Mouse (Mus musculus) CD4-positive helper T cell, adult 2 months (primary cell): ENCODE data around the gene 1700067P10Rik.

Experiments
- DNase-seq: peaks from one replicate; pipeline ENCODE4 v3.0.0-alpha.2; 2012; ENCODE audit warnings: low read depth, missing footprints, low spot score

Gene 1700067P10Rik

DNA sequence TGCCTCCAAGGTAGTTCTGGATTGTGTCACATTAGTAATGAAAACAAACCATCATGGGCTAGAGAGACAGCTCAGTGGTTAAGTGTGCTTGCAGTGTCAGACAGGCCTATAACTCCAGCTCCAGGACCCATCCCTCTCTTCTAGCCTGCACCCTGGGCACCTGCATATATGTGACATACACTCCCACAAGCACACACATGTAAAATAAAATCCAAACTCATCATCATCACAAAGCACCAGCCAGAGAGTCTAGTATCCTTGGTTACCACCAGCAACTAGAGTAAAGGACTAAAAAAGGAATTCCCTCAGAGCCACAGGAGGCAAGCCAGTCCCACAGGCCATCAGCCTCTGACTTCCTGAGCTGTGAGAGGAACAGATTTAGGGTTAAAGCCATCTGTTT lies at the start of gene 1700067P10Rik:
1700067P10Rik (plus strand) TSS at position 301 of the 400 bp plus-strand sequence.
- DNase-seq = no peak

DNA sequence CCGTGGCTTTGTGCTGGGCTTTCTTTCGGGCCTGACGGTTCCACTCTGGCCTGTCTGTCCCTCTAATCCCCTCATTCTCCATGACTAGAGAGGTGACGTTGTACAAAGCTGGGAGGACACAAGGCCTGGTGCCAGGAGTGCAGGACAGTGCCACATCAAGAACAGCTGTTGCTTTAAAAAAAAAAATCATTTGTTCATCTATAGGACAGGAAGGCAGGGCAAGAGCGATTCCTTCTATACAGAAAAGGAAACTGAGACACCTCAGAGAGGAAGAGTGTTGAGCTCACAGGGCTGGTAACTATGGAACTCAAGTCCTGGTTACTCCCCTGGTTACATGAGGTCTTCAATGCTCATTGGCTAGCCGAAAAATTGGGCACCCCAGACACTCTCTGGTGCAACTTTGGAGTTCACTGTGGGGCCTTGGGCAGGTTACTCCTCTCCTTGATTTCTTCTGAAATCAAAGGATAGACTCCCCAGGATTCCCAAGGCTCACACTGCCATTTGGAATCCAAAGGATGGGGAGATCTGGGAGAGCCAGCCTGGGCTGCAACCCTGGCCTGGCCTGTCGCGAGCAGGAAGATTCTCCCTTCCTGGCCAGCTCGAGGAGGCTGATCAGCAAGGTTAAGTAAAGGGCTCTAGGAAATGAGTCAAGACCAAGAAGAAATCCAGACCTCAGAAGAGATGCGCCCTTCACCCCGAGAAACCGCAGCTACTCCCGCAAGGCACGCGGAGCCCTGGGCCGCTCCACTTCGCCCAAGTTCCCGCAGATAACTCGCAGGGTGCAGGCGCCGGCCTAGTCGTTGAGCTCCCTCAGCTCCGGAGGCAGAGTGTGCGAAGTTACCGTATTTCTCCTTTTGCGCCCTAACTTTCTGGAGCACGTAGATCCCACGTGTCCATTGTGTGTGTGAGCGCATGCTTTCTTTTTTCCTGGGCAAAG lies 47.5 kb upstream of the 1700067P10Rik start:
- DNase-seq = peak; percentile 81

GRCm38 (mm10) chr17:48043154-48043880 lies 45.8 kb upstream of the 1700067P10Rik start:
- no peak for DNase-seq

DNA sequence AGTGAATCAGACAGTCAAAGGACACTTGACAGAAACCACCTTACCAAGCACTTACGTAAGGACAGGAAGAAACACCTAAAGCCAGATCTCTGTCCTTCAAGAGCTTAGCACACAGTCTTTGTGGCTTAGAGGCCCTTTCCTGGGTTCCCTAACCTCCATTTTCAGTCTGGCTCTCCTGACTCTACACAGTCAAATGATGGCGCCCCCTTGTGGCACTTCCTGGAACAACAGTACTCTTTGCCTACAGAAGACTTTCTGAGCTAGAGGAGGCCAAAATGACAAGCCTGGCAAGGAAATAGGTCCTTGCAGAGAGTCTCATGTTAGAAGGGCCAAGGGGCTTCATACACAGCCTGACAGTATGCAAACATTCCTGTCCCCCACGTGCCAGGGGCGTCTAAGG lies 43.5 kb upstream of the 1700067P10Rik start:
- DNase-seq = peak; percentile 76

DNA sequence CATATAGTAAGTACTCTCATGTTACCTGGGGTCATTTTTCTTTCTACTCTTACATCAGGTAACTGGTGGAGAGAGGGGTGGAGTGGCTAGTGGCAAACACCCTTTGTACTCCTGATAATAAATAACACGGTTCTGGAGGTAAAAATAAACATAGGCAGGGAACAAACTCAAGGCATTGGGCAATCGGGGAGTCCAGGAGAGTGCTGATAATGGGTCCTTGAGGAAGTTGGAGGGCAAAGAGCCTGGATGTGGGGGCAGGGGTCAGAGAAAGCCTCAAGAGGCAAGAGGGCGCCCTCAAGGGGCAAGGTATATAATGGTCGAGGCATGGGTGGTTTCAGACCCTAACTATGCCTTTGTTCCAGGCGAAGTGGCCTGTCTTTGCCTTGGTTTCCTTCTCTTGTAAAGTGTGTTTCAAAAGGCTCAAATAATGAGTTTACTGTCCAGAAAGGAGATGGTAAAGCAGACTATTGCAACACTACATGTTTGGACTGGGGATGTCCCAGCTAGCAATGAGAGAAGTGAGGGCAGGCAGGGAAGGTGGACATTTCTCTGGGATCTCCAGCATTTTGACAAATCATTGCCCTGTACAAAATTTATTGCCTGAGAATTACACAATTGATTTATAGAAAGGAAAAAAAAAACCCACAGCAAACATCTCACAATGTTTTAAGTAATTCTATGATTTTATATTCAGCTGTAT lies 37.3 kb upstream of the 1700067P10Rik start:
- DNase-seq = no peak

- no peak for DNase-seq
Measured at GRCm38 (mm10) chr17:48052338-48053067, 36.6 kb upstream of the 1700067P10Rik start.

DNA sequence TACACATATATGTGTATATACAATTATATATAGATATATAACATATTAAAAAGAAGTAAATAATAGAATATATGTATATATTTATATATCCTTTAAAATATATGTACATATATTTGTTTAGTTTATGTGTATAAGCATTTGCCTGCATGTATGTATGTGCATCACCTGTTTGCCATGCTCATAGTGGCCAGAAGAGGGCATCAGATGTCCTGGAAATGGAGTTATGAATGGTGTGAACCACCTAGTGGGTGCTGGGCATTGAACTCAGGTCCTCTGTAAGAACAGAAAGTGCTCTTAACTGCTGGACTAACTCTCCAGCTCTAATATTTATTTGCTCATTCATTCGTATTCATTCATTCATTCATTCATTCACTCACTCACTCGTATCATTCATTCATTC lies 35.5 kb upstream of the 1700067P10Rik start:
- no peak for DNase-seq

- no peak for DNase-seq
Measured at GRCm38 (mm10) chr17:48055076-48055816, 33.9 kb upstream of the 1700067P10Rik start.

DNA sequence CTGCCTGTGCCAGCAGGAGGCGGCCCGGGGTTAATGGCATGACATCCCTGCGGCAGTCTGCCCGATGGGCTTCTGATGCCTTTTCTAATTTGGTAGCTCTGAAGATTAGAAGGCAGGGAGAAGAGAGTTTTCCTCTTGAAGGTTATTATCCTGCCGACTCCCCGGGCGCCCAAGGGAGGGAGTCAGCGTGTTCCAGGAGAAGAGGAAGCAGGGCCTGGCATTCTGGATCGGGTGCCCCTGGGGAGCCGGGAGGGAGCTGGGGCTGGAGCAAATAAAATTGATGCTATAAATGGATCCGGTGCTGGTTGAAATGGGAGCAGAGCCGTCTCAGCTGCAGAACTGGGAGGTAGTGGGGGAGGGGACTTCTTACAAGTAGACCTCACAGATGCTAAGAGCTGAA lies 31.7 kb upstream of the 1700067P10Rik start:
- DNase-seq = no peak

DNA sequence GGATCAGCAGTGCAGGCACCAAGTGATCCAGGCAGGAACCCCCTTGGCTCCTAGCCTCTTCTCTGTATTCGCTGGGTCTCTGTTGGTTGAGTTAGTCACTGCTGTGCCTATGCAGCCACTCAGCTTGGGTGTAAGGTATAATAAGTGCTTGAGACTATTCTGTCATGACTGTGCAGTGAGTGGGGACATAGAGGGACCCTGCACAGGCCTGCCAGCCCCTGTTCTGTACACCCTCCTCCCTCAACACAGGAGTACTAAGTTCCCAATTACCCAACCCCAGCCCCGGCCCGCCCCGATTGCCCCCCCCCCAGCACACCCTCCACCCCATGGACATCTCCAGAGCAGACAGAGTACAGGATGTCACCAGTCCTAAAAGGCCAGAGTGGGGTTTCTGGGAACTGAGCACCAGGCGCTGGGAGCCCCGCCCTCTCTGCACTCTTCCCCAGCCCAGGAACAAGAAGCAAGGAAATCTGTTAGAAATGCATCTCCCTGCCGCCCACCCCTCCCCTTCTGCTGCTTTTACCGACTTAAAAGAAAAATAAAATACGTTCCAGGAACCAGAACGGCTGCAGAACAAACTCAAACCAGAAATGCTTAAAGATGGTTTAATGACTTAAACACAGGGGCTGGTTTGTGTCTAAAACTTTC lies 24.8 kb upstream of the 1700067P10Rik start:
- DNase-seq = no peak

GRCm38 (mm10) chr17:48065081-48065501 lies 24.0 kb upstream of the 1700067P10Rik start:
- no peak for DNase-seq

DNA sequence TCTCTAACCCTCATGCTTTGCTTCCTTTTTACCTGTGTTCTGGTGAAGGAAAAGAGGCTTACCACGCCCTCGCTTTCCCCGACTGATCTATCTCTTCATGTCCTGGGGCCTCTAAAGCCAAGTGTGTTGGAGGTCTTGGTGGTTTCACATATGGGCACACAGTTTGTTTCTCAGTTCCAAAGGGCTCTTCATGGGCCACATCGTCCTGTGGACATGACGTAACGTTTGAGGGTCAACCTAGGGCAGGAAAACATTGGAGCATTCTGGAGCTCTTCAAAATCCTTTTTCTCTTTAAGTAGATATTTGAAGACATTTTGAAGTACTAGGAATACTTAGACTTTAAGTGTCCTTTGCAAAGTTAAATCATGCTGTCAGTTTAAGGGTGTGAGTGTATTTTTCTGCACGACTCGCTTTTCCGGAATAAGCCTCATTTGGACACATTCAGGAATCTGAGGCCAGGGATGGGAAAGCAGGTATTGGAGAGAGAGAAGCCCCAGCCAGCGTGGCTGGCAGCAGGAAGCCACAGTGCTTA lies 22.0 kb upstream of the 1700067P10Rik start:
- no peak for DNase-seq

- DNase-seq = no peak
Measured at GRCm38 (mm10) chr17:48067729-48068128, 21.4 kb upstream of the 1700067P10Rik start.

GRCm38 (mm10) chr17:48080626-48081025 lies 8.5 kb upstream of the 1700067P10Rik start:
- DNase-seq = no peak

DNA sequence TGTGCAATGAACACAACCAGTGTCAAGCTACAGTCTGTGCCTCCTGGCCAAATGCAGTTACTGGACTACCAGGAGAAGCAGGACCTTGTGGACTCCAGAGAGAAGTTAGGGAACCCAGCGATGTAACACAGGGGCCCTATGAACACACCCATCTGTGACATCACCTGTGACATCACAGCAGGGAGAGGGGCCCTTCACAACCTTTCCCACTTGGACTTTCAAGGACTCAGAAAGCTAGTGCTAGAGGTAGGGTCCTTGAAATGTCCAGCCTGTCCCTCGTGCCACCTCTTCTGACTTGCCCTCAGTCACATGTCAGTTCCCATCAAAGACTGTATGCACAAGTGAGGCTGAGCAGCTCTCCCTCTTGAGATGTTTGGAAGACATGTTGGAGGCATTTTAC lies 327 bp downstream of the 1700067P10Rik start:
- no peak for DNase-seq

DNA sequence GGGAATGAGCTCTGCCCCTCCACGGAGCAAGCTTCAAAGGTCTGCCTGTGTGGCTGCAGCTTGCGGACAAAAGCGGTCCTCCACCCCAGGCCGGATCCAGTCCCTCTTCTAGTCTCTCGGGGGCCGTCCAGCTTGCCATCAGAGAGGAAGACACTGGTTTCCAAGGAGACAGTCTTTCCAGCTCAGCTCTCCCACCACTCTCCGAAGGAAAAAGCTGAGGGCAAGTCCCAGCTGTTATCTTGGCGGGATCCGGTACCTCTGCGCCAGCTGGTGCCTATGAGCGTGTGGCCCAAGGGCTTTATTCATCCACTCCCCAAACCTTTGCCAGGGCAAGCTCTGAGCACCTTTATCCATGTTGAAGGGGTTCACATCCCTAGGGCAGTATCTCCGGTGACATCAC lies 1.2 kb downstream of the 1700067P10Rik start:
- DNase-seq = no peak

- DNase-seq = no peak
Measured at GRCm38 (mm10) chr17:48093286-48093817, 4.2 kb downstream of the 1700067P10Rik start.

DNA sequence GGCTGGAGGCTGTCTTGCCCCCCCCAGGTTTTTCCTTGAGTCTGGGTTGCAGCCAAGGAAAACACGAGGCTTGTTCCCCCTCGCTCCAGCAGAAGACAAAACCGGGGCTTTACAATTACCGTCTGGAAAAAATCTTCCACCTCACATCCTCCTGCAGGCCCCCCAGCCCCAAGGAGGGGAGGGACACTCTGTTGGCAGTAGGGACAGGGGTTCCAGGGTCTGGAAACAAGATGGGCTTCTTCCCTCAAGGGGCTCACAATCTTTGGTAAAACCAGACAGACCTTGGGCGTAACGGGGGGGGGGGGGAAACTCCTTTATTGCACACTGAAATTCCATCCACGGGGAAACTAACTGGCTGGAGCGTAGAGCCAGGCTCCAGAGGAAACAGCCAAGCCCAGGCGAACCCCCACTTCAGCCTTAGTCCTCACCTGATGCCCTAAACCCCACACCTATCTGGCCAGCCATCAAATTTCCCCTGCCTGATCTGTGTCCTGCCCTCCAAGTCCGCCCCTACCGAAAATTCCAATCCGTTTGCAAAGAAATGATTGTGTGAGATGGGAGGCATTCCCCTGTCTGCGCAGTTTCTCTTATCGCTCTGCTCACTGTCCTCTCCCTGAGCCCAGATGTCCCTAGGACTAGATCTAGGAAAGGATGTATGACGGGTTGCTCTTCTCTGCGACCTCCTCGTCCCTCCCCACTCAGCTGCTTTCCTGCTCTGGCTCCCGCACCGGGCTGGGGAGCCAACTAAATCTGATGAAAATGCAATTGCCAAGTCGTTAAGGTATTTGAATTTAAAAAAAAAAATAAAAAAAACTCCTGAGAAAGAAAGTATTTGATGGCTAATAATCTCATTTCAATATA lies 5.9 kb downstream of the 1700067P10Rik start:
- DNase-seq = no peak

GRCm38 (mm10) chr17:48095718-48096121 lies 6.6 kb downstream of the 1700067P10Rik start:
- DNase-seq = no peak
